1 mouse cellular context compared by ENCODE assay signal in genomic region chr9:21944267-21944666, GRCm38 (mm10).
TF ChIP-seq lines count a peak whose summit lies in the region.

No protein-coding gene starts in this region.

TF ChIP-seq in myocyte, 11 proteins besides CTCF, POLR2A, EP300 and RAD21 (continued from another document):
- TF ChIP-seq MAX (IDR thresholded peaks at IDR 0.05; ENCODE audit: low read depth) (no peak), MYOD1 (IDR thresholded peaks at IDR 0.05; ENCODE audit: control insufficient read depth in 1 of 3, insufficient read length in 2 of 3, low read depth in 2 of 3) (no peak), MYOG (IDR thresholded peaks at IDR 0.05; ENCODE audit: control insufficient read depth in 1 of 3, insufficient read depth in 1 of 3, insufficient read length in 2 of 3, low read depth in 2 of 3) (no peak), POLR2AphosphoS2 (IDR thresholded peaks at IDR 0.05; ENCODE audit: insufficient read length, low read depth) (peak; percentile 14), TCF3 (IDR thresholded peaks at IDR 0.05; ENCODE audit: insufficient read length, low read depth) (no peak), CEBPB (IDR thresholded peaks at IDR 0.05; ENCODE audit: insufficient read depth, poor library complexity, severe bottlenecking) (no peak)
